Mouse (Mus musculus): ENCODE data around the gene Hipk1.

- TF ChIP-seq CTCF (IDR thresholded peaks at IDR 0.05) (no peak), EP300 (IDR thresholded peaks at IDR 0.05) (no peak)
These were observed 75.3 kb downstream of the Hipk1 start for GRCm38 (mm10) chr3:103715762-103716693.
